Mouse (Mus musculus) heart, adult 8-10 months (tissue): ENCODE measurements around the gene Fgd5. TPM values are rescaled to one million over a fixed set of nuclear protein-coding genes. Genes with fewer than 3 reads are reported as not detected.
"Not testable (repeated sequence)": the region's sequence is repeated elsewhere in the genome, so short reads cannot be mapped to it uniquely, and the experiment has no call there.

ENCODE experiments used
- DNase-seq: peaks from one replicate; pipeline ENCODE4 v3.0.0; 2022; ENCODE audit warnings: low spot score
- total RNA-seq, 4 experiments: library from RNA; stranded (reverse); gene quantifications; 2 replicates each; pipeline ENCODE4 v1.2.4; 2022

Gene Fgd5
- total RNA-seq, 4 experiments from 2014 or later, result 18.1 to 25.7 (median 20.8) TPM

GRCm38 (mm10) chr6:92065721-92066496 lies 87.2 kb downstream of the Fgd5 start:
- DNase-seq, result peak; percentile 40

GRCm38 (mm10) chr6:92067146-92067790 lies 88.6 kb downstream of the Fgd5 start:
- DNase-seq, result peak; percentile 72

- no peak for DNase-seq
These were observed 92.6 kb downstream of the Fgd5 start for GRCm38 (mm10) chr6:92071121-92071839.

- no peak for DNase-seq
These were observed 102.1 kb downstream of the Fgd5 start for GRCm38 (mm10) chr6:92080730-92081129.

GRCm38 (mm10) chr6:92082756-92083155 lies 104.1 kb downstream of the Fgd5 start:
- DNase-seq, result no peak

GRCm38 (mm10) chr6:92084932-92085331 lies 106.3 kb downstream of the Fgd5 start:
- no peak for DNase-seq

- DNase-seq, result not testable (repeated sequence)
These were observed 110.5 kb downstream of the Fgd5 start for GRCm38 (mm10) chr6:92089141-92089540.

- no peak for DNase-seq
These were observed 111.3 kb downstream of the Fgd5 start for GRCm38 (mm10) chr6:92089982-92090381.

GRCm38 (mm10) chr6:92090497-92090896 lies 111.8 kb downstream of the Fgd5 start:
- DNase-seq, result no peak

- DNase-seq, result peak; percentile 82
These were observed 112.5 kb downstream of the Fgd5 start, which contains the start of gene Nr2c2 for GRCm38 (mm10) chr6:92091130-92091591. Gene Nr2c2, plus strand, starts transcription at chr6:92091390.

- DNase-seq, result peak; percentile 99
These were observed 113.2 kb downstream of the Fgd5 start for GRCm38 (mm10) chr6:92091767-92092489.

- DNase-seq, result no peak
These were observed 114.1 kb downstream of the Fgd5 start for GRCm38 (mm10) chr6:92092737-92093136.

GRCm38 (mm10) chr6:92093869-92094268 lies 115.2 kb downstream of the Fgd5 start:
- DNase-seq, result no peak

GRCm38 (mm10) chr6:92100679-92101360 lies 122.1 kb downstream of the Fgd5 start:
- no peak for DNase-seq

GRCm38 (mm10) chr6:92124547-92124946 lies 145.9 kb downstream of the Fgd5 start:
- DNase-seq, result no peak

Other genes starting within 250 kb of the Fgd5 start
- 10 to 100 TPM in 1 of 4 experiments, 1 to 10 TPM in 3; 5.2 to 10.4 (median 7.1) TPM for gene Grip2, start 151.6 kb upstream of the Fgd5 start, total RNA-seq
- 10 to 100 TPM in 2 of 4 experiments, 1 to 10 TPM in 2; 6.9 to 14.2 (median 9.4) TPM for gene Ccdc174, start 100.8 kb upstream of the Fgd5 start, total RNA-seq
- gene 4930590J08Rik, start 76.1 kb upstream of the Fgd5 start, total RNA-seq, result under 1 TPM; 0.14 to 0.83 (median 0.63) TPM
- gene Nr2c2, start 112.5 kb downstream of the Fgd5 start, total RNA-seq, result 10 to 100 TPM; 20.0 to 24.9 (median 21.8) TPM
- 10 to 100 TPM; 67.1 to 86.9 (median 71.9) TPM for gene Mrps25, start 205.2 kb downstream of the Fgd5 start, total RNA-seq
- gene Rbsn, start 236.0 kb downstream of the Fgd5 start, total RNA-seq, result 10 to 100 TPM; 10.3 to 18.2 (median 15.7) TPM